Mouse (Mus musculus) lung, embryonic 15.5 days (tissue): ENCODE measurements around the gene Spa17. TPM values are rescaled to one million over a fixed set of nuclear protein-coding genes. Genes with fewer than 3 reads are reported as not detected.
A peak's percentile ranks its signal among the peaks of the same experiment; 100 is the strongest.

Source experiments
- ATAC-seq: fragments of 200-750 bp; cut with Nextera tagmentation; 2 replicates; pipeline ENCODE4 v1.8.0; 2017; ENCODE audit warnings: moderate number of reproducible peaks, borderline replicate concordance; ENCODE audit not compliant: low FRiP score, low TSS enrichment; ENCODE audit errors: extremely low read depth
- H3K27ac ChIP-seq: fragments of 300-500 bp; sonication (generic); 2 replicates; pipeline ENCODE4 v1.5.1; 2015; ENCODE audit warnings: moderate library complexity, mild to moderate bottlenecking, inconsistent platforms
- H3K27me3 ChIP-seq: fragments of 300-500 bp; sonication (generic); 2 replicates; pipeline ENCODE4 v1.6.1; 2015; ENCODE audit warnings: inconsistent platforms
- H3K36me3 ChIP-seq: fragments of 300-500 bp; sonication (generic); 2 replicates; pipeline ENCODE4 v1.6.1; 2015; ENCODE audit warnings: inconsistent platforms
- H3K4me1 ChIP-seq: fragments of 300-500 bp; sonication (generic); 2 replicates; pipeline ENCODE4 v1.6.1; 2015; ENCODE audit warnings: inconsistent platforms
- H3K4me2 ChIP-seq: fragments of 300-500 bp; sonication (generic); 2 replicates; pipeline ENCODE4 v1.6.1; 2015; ENCODE audit warnings: inconsistent platforms, mild to moderate bottlenecking, moderate library complexity
- H3K4me3 ChIP-seq: fragments of 300-500 bp; sonication (generic); 2 replicates; pipeline ENCODE4 v1.5.1; 2015; ENCODE audit warnings: mild to moderate bottlenecking, inconsistent platforms
- H3K9ac ChIP-seq: fragments of 300-500 bp; sonication (generic); 2 replicates; pipeline ENCODE4 v1.6.1; 2015; ENCODE audit warnings: inconsistent platforms
- H3K9me3 ChIP-seq: fragments of 300-500 bp; sonication (generic); 2 replicates; pipeline ENCODE4 v1.6.1; 2016; ENCODE audit warnings: inconsistent platforms
- WGBS: fragments of 180-500 bp; shearing (Covaris S2); methylation state at CpG from one replicate; pipeline ENCODE4 v1.1.7; 2015; 5-methylcytosine and 5-hydroxymethylcytosine counted together
- polyA plus RNA-seq: library from polyadenylated mRNA; unstranded; fragments of >200 nt; fragmentation: Nextera tagmentation; extraction: Ambion mirVana; gene quantifications from 2 replicates; pipeline ENCODE4 v1.2.1, GENCODE M21; 2015

Spa17 gene
- polyA plus RNA-seq, 1 experiment from 2014 or later = 8.2 TPM

- H3K27ac ChIP-seq = no peak overlapping the region
- H3K27me3 ChIP-seq = no peaks in the 10 kb centered on the region
- ATAC-seq = no peak
- H3K36me3 ChIP-seq = no peaks in the 10 kb centered on the region
- H3K9me3 ChIP-seq = no peaks in the 10 kb centered on the region
- no peak overlapping the region for H3K4me3 ChIP-seq
- H3K9ac ChIP-seq = no peak overlapping the region
- WGBS = 68% methylated on average over 5 of the region's 5 CpGs
- H3K4me2 ChIP-seq = no peak overlapping the region
- H3K4me1 ChIP-seq = peaks cover 9% of the 10 kb centered on the region; the same call in 1 of the 2 replicates
Measured at GRCm38 (mm10) chr9:37615220-37615619, 1.7 kb upstream of the Spa17 start.

GRCm38 (mm10) chr9:37614316-37614715, 794 bp upstream of the Spa17 start:
- no peaks in the 10 kb centered on the region for H3K36me3 ChIP-seq
- no peaks in the 10 kb centered on the region for H3K9me3 ChIP-seq
- ATAC-seq = no peak
- no peak overlapping the region for H3K27ac ChIP-seq
- H3K4me3 ChIP-seq = peak overlapping the region; percentile 64; the same call in 1 of the 2 replicates
- peak overlapping the region; percentile 51; the same call in 1 of the 2 replicates for H3K9ac ChIP-seq
- H3K4me1 ChIP-seq = peaks cover 9% of the 10 kb centered on the region; the same call in 1 of the 2 replicates
- no peaks in the 10 kb centered on the region for H3K27me3 ChIP-seq
- peak overlapping the region; percentile 69 for H3K4me2 ChIP-seq

GRCm38 (mm10) chr9:37613911-37614280, 374 bp upstream of the Spa17 start:
- Histone ChIP-seq H3K9me3 (no peaks in the 10 kb centered on the region), H3K9ac (peak overlapping the region; percentile 51), H3K4me1 (peaks cover 9% of the 10 kb centered on the region; the same call in 1 of the 2 replicates), H3K27me3 (no peaks in the 10 kb centered on the region), H3K4me2 (peak overlapping the region; percentile 69), H3K36me3 (no peaks in the 10 kb centered on the region), H3K27ac (peak overlapping the region; percentile 66), H3K4me3 (peak overlapping the region; percentile 64)
- 16% methylated on average over 6 of the region's 6 CpGs for WGBS
- peak; percentile 58 for ATAC-seq

- peaks cover 9% of the 10 kb centered on the region; the same call in 1 of the 2 replicates for H3K4me1 ChIP-seq
- WGBS = 70% methylated on average over 4 of the region's 4 CpGs
- no peaks in the 10 kb centered on the region for H3K36me3 ChIP-seq
- no peak for ATAC-seq
- no peak overlapping the region for H3K4me3 ChIP-seq
- no peak overlapping the region for H3K27ac ChIP-seq
- H3K4me2 ChIP-seq = no peak overlapping the region
- no peaks in the 10 kb centered on the region for H3K9me3 ChIP-seq
- H3K27me3 ChIP-seq = no peaks in the 10 kb centered on the region
- H3K9ac ChIP-seq = no peak overlapping the region
Measured at GRCm38 (mm10) chr9:37609558-37609957, 4.0 kb downstream of the Spa17 start.

- Histone ChIP-seq H3K9me3 (no peaks in the 10 kb centered on the region), H3K9ac (no peak overlapping the region), H3K4me1 (no peaks in the 10 kb centered on the region), H3K36me3 (no peaks in the 10 kb centered on the region), H3K27me3 (no peaks in the 10 kb centered on the region), H3K4me3 (no peak overlapping the region), H3K4me2 (no peak overlapping the region), H3K27ac (no peak overlapping the region)
- no peak for ATAC-seq
- 87% methylated on average over 3 of the region's 3 CpGs for WGBS
Measured at GRCm38 (mm10) chr9:37605089-37605488, 8.4 kb downstream of the Spa17 start.

- Histone ChIP-seq H3K27ac (no peak overlapping the region), H3K36me3 (no peaks in the 10 kb centered on the region), H3K9ac (no peak overlapping the region), H3K4me1 (no peaks in the 10 kb centered on the region), H3K9me3 (no peaks in the 10 kb centered on the region), H3K27me3 (no peaks in the 10 kb centered on the region), H3K4me3 (no peak overlapping the region), H3K4me2 (no peak overlapping the region)
- 86% methylated on average over 2 of the region's 2 CpGs for WGBS
- ATAC-seq = no peak; the same call in 1 of the 2 replicates
Measured at GRCm38 (mm10) chr9:37600538-37601205, 12.8 kb downstream of the Spa17 start.

- H3K4me2 ChIP-seq = no peak overlapping the region
- H3K4me1 ChIP-seq = no peaks in the 10 kb centered on the region
- no peak overlapping the region for H3K4me3 ChIP-seq
- no peak overlapping the region for H3K27ac ChIP-seq
- no peaks in the 10 kb centered on the region for H3K36me3 ChIP-seq
- WGBS = 76% methylated on average over 2 of the region's 2 CpGs
- no peaks in the 10 kb centered on the region for H3K27me3 ChIP-seq
- H3K9me3 ChIP-seq = no peaks in the 10 kb centered on the region
- no peak overlapping the region for H3K9ac ChIP-seq
- no peak for ATAC-seq
Measured at GRCm38 (mm10) chr9:37598637-37599036, 14.9 kb downstream of the Spa17 start.

GRCm38 (mm10) chr9:37595570-37595969, 18.0 kb downstream of the Spa17 start:
- H3K4me2 ChIP-seq = no peak overlapping the region
- H3K9me3 ChIP-seq = no peaks in the 10 kb centered on the region
- H3K9ac ChIP-seq = no peak overlapping the region
- H3K27me3 ChIP-seq = no peaks in the 10 kb centered on the region
- H3K4me1 ChIP-seq = no peaks in the 10 kb centered on the region
- H3K4me3 ChIP-seq = no peak overlapping the region
- H3K36me3 ChIP-seq = no peaks in the 10 kb centered on the region
- no peak for ATAC-seq
- 81% methylated on average over 1 of the region's 1 CpGs for WGBS
- no peak overlapping the region for H3K27ac ChIP-seq

- Histone ChIP-seq H3K9me3 (no peaks in the 10 kb centered on the region), H3K4me1 (no peaks in the 10 kb centered on the region), H3K36me3 (no peaks in the 10 kb centered on the region), H3K9ac (no peak overlapping the region), H3K27ac (no peak overlapping the region), H3K27me3 (no peaks in the 10 kb centered on the region), H3K4me3 (no peak overlapping the region), H3K4me2 (no peak overlapping the region)
- ATAC-seq = no peak
- 72% methylated on average over 3 of the region's 3 CpGs for WGBS
Measured at GRCm38 (mm10) chr9:37593690-37594089, 19.8 kb downstream of the Spa17 start.

GRCm38 (mm10) chr9:37592633-37593032, 20.9 kb downstream of the Spa17 start:
- Histone ChIP-seq H3K4me3 (no peak overlapping the region), H3K4me2 (0 out of 2 replicates have a peak overlapping the region, but pooled peaks have one; percentile 13), H3K36me3 (no peaks in the 10 kb centered on the region), H3K4me1 (no peaks in the 10 kb centered on the region), H3K27ac (no peak overlapping the region), H3K9me3 (no peaks in the 10 kb centered on the region), H3K9ac (no peak overlapping the region), H3K27me3 (no peaks in the 10 kb centered on the region)
- ATAC-seq = no peak
- WGBS = 52% methylated on average over 6 of the region's 6 CpGs

- Histone ChIP-seq H3K4me2 (no peak overlapping the region), H3K4me3 (no peak overlapping the region), H3K27ac (no peak overlapping the region), H3K27me3 (no peaks in the 10 kb centered on the region), H3K9me3 (no peaks in the 10 kb centered on the region), H3K36me3 (no peaks in the 10 kb centered on the region), H3K4me1 (no peaks in the 10 kb centered on the region), H3K9ac (no peak overlapping the region)
- no peak for ATAC-seq
- 62% methylated on average over 2 of the region's 2 CpGs for WGBS
Measured at GRCm38 (mm10) chr9:37592025-37592424, 21.5 kb downstream of the Spa17 start.

GRCm38 (mm10) chr9:37590381-37590780, 23.1 kb downstream of the Spa17 start:
- no peak for ATAC-seq
- 83% methylated on average over 4 of the region's 4 CpGs for WGBS

More at GRCm38 (mm10) chr9:37590381-37590780, 23.1 kb downstream of the Spa17 start:
- no peaks in the 10 kb centered on the region for H3K4me1 ChIP-seq
- no peaks in the 10 kb centered on the region for H3K9me3 ChIP-seq
- no peak overlapping the region for H3K27ac ChIP-seq
- no peak overlapping the region for H3K9ac ChIP-seq
- H3K4me3 ChIP-seq = no peak overlapping the region
- H3K4me2 ChIP-seq = no peak overlapping the region
- no peaks in the 10 kb centered on the region for H3K27me3 ChIP-seq
- no peaks in the 10 kb centered on the region for H3K36me3 ChIP-seq
